Mouse (Mus musculus): ENCODE results near the gene Pygo2. TPM values are rescaled to one million over a fixed set of nuclear protein-coding genes. Genes with fewer than 3 reads are reported as not detected.

The Pygo2 gene
- polyA plus RNA-seq, 1 experiment from 2014 or later: 39.8 TPM

GRCm38 (mm10) chr3:89401329-89401728, 28.7 kb upstream of the Pygo2 start:
- Histone ChIP-seq H3K27ac (ENCODE audit: low read depth, low read length) (no peak overlapping the region), H3K4me1 (ENCODE audit: control insufficient read depth, insufficient read depth, low read length) (peaks cover under 1% of the 10 kb centered on the region; the same call in 1 of the 2 replicates), H3K27me3 (ENCODE audit: control insufficient read depth, insufficient read depth, low read length) (no peaks in the 10 kb centered on the region), H3K36me3 (ENCODE audit: control insufficient read depth, insufficient read depth, low read length) (peaks cover 15% of the 10 kb centered on the region), H3K4me2 (ENCODE audit: low read depth, low read length) (no peak overlapping the region), H3K9me3 (ENCODE audit: control insufficient read depth, low read length) (no peaks in the 10 kb centered on the region), H3K4me3 (ENCODE audit: low read depth, low read length) (no peak overlapping the region), H3K9ac (replicated peaks; ENCODE audit: low read depth, low read length) (no peak overlapping the region)
- ATAC-seq (ENCODE audit: low read depth): no peak
- WGBS: 92% methylated on average over 7 of the region's 7 CpGs

- 86% methylated on average over 5 of the region's 5 CpGs for WGBS
- Histone ChIP-seq H3K4me2 (ENCODE audit: low read depth, low read length) (no peak within 1 kb of the TSS), H3K27me3 (ENCODE audit: control insufficient read depth, insufficient read depth, low read length) (no peaks in the 10 kb centered on the region), H3K4me3 (ENCODE audit: low read depth, low read length) (no peak within 1 kb of the TSS), H3K4me1 (ENCODE audit: control insufficient read depth, insufficient read depth, low read length) (no peaks in the 10 kb centered on the region), H3K9me3 (ENCODE audit: control insufficient read depth, low read length) (no peaks in the 10 kb centered on the region), H3K36me3 (ENCODE audit: control insufficient read depth, insufficient read depth, low read length) (peaks cover 15% of the 10 kb centered on the region), H3K9ac (replicated peaks; ENCODE audit: low read depth, low read length) (no peak within 1 kb of the TSS), H3K27ac (ENCODE audit: low read depth, low read length) (no peak within 1 kb of the TSS)
- ATAC-seq (ENCODE audit: low read depth): no peak
Observed at GRCm38 (mm10) chr3:89402693-89403092, 27.3 kb upstream of the Pygo2 start, which contains the start of gene Lenep. Gene Lenep (minus strand): TSS chr3:89402793.

GRCm38 (mm10) chr3:89406887-89407286, 23.1 kb upstream of the Pygo2 start:
- 90% methylated on average over 6 of the region's 6 CpGs for WGBS

GRCm38 (mm10) chr3:89408448-89408847, 21.6 kb upstream of the Pygo2 start:
- H3K36me3 ChIP-seq (ENCODE audit: control insufficient read depth, insufficient read depth, low read length): peaks cover 12% of the 10 kb centered on the region
- WGBS: 65% methylated on average over 16 of the region's 16 CpGs
- ATAC-seq (ENCODE audit: low read depth): no peak

More at GRCm38 (mm10) chr3:89406887-89407286, 23.1 kb upstream of the Pygo2 start:
- no peak for ATAC-seq (ENCODE audit: low read depth)
- Histone ChIP-seq H3K36me3 (ENCODE audit: control insufficient read depth, insufficient read depth, low read length) (peaks cover 18% of the 10 kb centered on the region), H3K9me3 (ENCODE audit: control insufficient read depth, low read length) (no peaks in the 10 kb centered on the region), H3K4me1 (ENCODE audit: control insufficient read depth, insufficient read depth, low read length) (peaks cover 6% of the 10 kb centered on the region), H3K4me2 (ENCODE audit: low read depth, low read length) (no peak overlapping the region), H3K9ac (replicated peaks; ENCODE audit: low read depth, low read length) (no peak overlapping the region), H3K4me3 (ENCODE audit: low read depth, low read length) (no peak overlapping the region), H3K27ac (ENCODE audit: low read depth, low read length) (no peak overlapping the region), H3K27me3 (ENCODE audit: control insufficient read depth, insufficient read depth, low read length) (no peaks in the 10 kb centered on the region)

GRCm38 (mm10) chr3:89409701-89410100, 20.3 kb upstream of the Pygo2 start:
- no peak overlapping the region for H3K4me2 ChIP-seq (ENCODE audit: low read depth, low read length)
- H3K9ac ChIP-seq (replicated peaks; ENCODE audit: low read depth, low read length): no peak overlapping the region
- no peaks in the 10 kb centered on the region for H3K9me3 ChIP-seq (ENCODE audit: control insufficient read depth, low read length)
- no peak for ATAC-seq (ENCODE audit: low read depth)
- peaks cover 6% of the 10 kb centered on the region for H3K4me1 ChIP-seq (ENCODE audit: control insufficient read depth, insufficient read depth, low read length)
- no peak overlapping the region for H3K4me3 ChIP-seq (ENCODE audit: low read depth, low read length)
- peaks cover 4% of the 10 kb centered on the region; the same call in 1 of the 2 replicates for H3K36me3 ChIP-seq (ENCODE audit: control insufficient read depth, insufficient read depth, low read length)
- H3K27ac ChIP-seq (ENCODE audit: low read depth, low read length): no peak overlapping the region
- WGBS: 96% methylated on average over 3 of the region's 3 CpGs
- no peaks in the 10 kb centered on the region for H3K27me3 ChIP-seq (ENCODE audit: control insufficient read depth, insufficient read depth, low read length)

More at GRCm38 (mm10) chr3:89408448-89408847, 21.6 kb upstream of the Pygo2 start:
- Histone ChIP-seq H3K9ac (replicated peaks; ENCODE audit: low read depth, low read length) (no peak overlapping the region), H3K4me1 (ENCODE audit: control insufficient read depth, insufficient read depth, low read length) (peaks cover 6% of the 10 kb centered on the region), H3K27ac (ENCODE audit: low read depth, low read length) (no peak overlapping the region), H3K9me3 (ENCODE audit: control insufficient read depth, low read length) (no peaks in the 10 kb centered on the region), H3K27me3 (ENCODE audit: control insufficient read depth, insufficient read depth, low read length) (no peaks in the 10 kb centered on the region), H3K4me2 (ENCODE audit: low read depth, low read length) (no peak overlapping the region), H3K4me3 (ENCODE audit: low read depth, low read length) (no peak overlapping the region)

- Histone ChIP-seq H3K27me3 (ENCODE audit: control insufficient read depth, insufficient read depth, low read length) (no peaks in the 10 kb centered on the region), H3K4me2 (ENCODE audit: low read depth, low read length) (peak overlapping the region; percentile 86), H3K27ac (ENCODE audit: low read depth, low read length) (peak overlapping the region; percentile 69; the same call in 1 of the 2 replicates), H3K4me3 (ENCODE audit: low read depth, low read length) (peak overlapping the region; percentile 42), H3K9ac (replicated peaks; ENCODE audit: low read depth, low read length) (peak overlapping the region; percentile 52), H3K4me1 (ENCODE audit: control insufficient read depth, insufficient read depth, low read length) (peaks cover 6% of the 10 kb centered on the region), H3K36me3 (ENCODE audit: control insufficient read depth, insufficient read depth, low read length) (peaks cover 10% of the 10 kb centered on the region; the same call in 1 of the 2 replicates), H3K9me3 (ENCODE audit: control insufficient read depth, low read length) (no peaks in the 10 kb centered on the region)
- no peak for ATAC-seq (ENCODE audit: low read depth)
- WGBS: 73% methylated on average over 10 of the region's 10 CpGs
Observed at GRCm38 (mm10) chr3:89410864-89411263, 19.1 kb upstream of the Pygo2 start.

- H3K4me1 ChIP-seq (ENCODE audit: control insufficient read depth, insufficient read depth, low read length): peaks cover 8% of the 10 kb centered on the region
- H3K4me3 ChIP-seq (ENCODE audit: low read depth, low read length): peak within 1 kb of the TSS; percentile 42
- H3K4me2 ChIP-seq (ENCODE audit: low read depth, low read length): peak within 1 kb of the TSS; percentile 86
- no peaks in the 10 kb centered on the region for H3K9me3 ChIP-seq (ENCODE audit: control insufficient read depth, low read length)
- WGBS: 6% methylated on average over 28 of the region's 28 CpGs
- ATAC-seq (ENCODE audit: low read depth): peak; percentile 99
- no peaks in the 10 kb centered on the region for H3K27me3 ChIP-seq (ENCODE audit: control insufficient read depth, insufficient read depth, low read length)
- peaks cover 12% of the 10 kb centered on the region; the same call in 1 of the 2 replicates for H3K36me3 ChIP-seq (ENCODE audit: control insufficient read depth, insufficient read depth, low read length)
- peak within 1 kb of the TSS; percentile 52 for H3K9ac ChIP-seq (replicated peaks; ENCODE audit: low read depth, low read length)
- peak within 1 kb of the TSS; percentile 69 for H3K27ac ChIP-seq (ENCODE audit: low read depth, low read length)
Observed at GRCm38 (mm10) chr3:89411490-89412393, 18.3 kb upstream of the Pygo2 start, which contains the start of gene Flad1. Gene Flad1 (minus strand): TSS chr3:89411870.

GRCm38 (mm10) chr3:89416158-89416557, 13.9 kb upstream of the Pygo2 start:
- Histone ChIP-seq H3K27ac (ENCODE audit: low read depth, low read length) (no peak overlapping the region), H3K36me3 (ENCODE audit: control insufficient read depth, insufficient read depth, low read length) (peaks cover 10% of the 10 kb centered on the region; the same call in 1 of the 2 replicates), H3K4me1 (ENCODE audit: control insufficient read depth, insufficient read depth, low read length) (peaks cover 17% of the 10 kb centered on the region), H3K4me3 (ENCODE audit: low read depth, low read length) (no peak overlapping the region), H3K9ac (replicated peaks; ENCODE audit: low read depth, low read length) (no peak overlapping the region), H3K9me3 (ENCODE audit: control insufficient read depth, low read length) (no peaks in the 10 kb centered on the region), H3K4me2 (ENCODE audit: low read depth, low read length) (no peak overlapping the region), H3K27me3 (ENCODE audit: control insufficient read depth, insufficient read depth, low read length) (no peaks in the 10 kb centered on the region)
- WGBS: 97% methylated on average over 8 of the region's 8 CpGs
- ATAC-seq (ENCODE audit: low read depth): no peak

- 30% methylated on average over 2 of the region's 2 CpGs for WGBS
- Histone ChIP-seq H3K4me1 (ENCODE audit: control insufficient read depth, insufficient read depth, low read length) (peaks cover 23% of the 10 kb centered on the region), H3K27ac (ENCODE audit: low read depth, low read length) (peak overlapping the region; percentile 52; the same call in 1 of the 2 replicates), H3K9ac (replicated peaks; ENCODE audit: low read depth, low read length) (peak overlapping the region; percentile 28; the same call in 1 of the 2 replicates), H3K4me2 (ENCODE audit: low read depth, low read length) (peak overlapping the region; percentile 71), H3K4me3 (ENCODE audit: low read depth, low read length) (peak overlapping the region; percentile 56), H3K27me3 (ENCODE audit: control insufficient read depth, insufficient read depth, low read length) (no peaks in the 10 kb centered on the region), H3K36me3 (ENCODE audit: control insufficient read depth, insufficient read depth, low read length) (peaks cover 10% of the 10 kb centered on the region; the same call in 1 of the 2 replicates), H3K9me3 (ENCODE audit: control insufficient read depth, low read length) (no peaks in the 10 kb centered on the region)
- ATAC-seq (ENCODE audit: low read depth): no peak
Observed at GRCm38 (mm10) chr3:89417131-89417530, 12.9 kb upstream of the Pygo2 start.

All from neural tube, embryonic 14.5 days (tissue).